Mouse (Mus musculus): ENCODE data around the gene Dmrta2. TPM values are rescaled to one million over a fixed set of nuclear protein-coding genes. Genes with fewer than 3 reads are reported as not detected.

Gene Dmrta2
- total RNA-seq, 2 experiments from 2014 or later, result 0.10 TPM; not detected in 1

- no peak for DNase-seq (ENCODE audit: low spot score)
- intact Hi-C loops (cut with DNase I), result no loop called here
These were observed 1.0 kb downstream of the Dmrta2 start for GRCm38 (mm10) chr4:109978858-109979340.

- intact Hi-C loops (cut with DNase I), result no loop called here
- no peak for DNase-seq (ENCODE audit: low spot score)
These were observed 1.8 kb downstream of the Dmrta2 start for GRCm38 (mm10) chr4:109979461-109980320.

GRCm38 (mm10) chr4:109980321-109981082, 2.6 kb downstream of the Dmrta2 start:
- no peak for DNase-seq (ENCODE audit: low spot score)
- intact Hi-C loops (cut with DNase I), result no loop called here

GRCm38 (mm10) chr4:109981083-109981870, 3.4 kb downstream of the Dmrta2 start:
- intact Hi-C loops (cut with DNase I), result no loop called here
- no peak for DNase-seq (ENCODE audit: low spot score)

- intact Hi-C loops (cut with DNase I), result no loop called here
- no peak for DNase-seq (ENCODE audit: low spot score)
These were observed 4.2 kb downstream of the Dmrta2 start for GRCm38 (mm10) chr4:109981871-109982680.

- intact Hi-C loops (cut with DNase I), result no loop called here
- DNase-seq (ENCODE audit: low spot score), result no peak
These were observed 4.9 kb downstream of the Dmrta2 start for GRCm38 (mm10) chr4:109982681-109983265.

- intact Hi-C loops (cut with DNase I), result no loop called here
- no peak for DNase-seq (ENCODE audit: low spot score)
These were observed 5.6 kb downstream of the Dmrta2 start for GRCm38 (mm10) chr4:109983281-109984001.

- intact Hi-C loops (cut with DNase I), result no loop called here
These were observed 6.2 kb downstream of the Dmrta2 start for GRCm38 (mm10) chr4:109984011-109984411.

GRCm38 (mm10) chr4:109984496-109985423, 6.9 kb downstream of the Dmrta2 start:
- no peak for DNase-seq (ENCODE audit: low spot score)
- intact Hi-C loops (cut with DNase I), result no loop called here

More at GRCm38 (mm10) chr4:109984011-109984411, 6.2 kb downstream of the Dmrta2 start:
- no peak for DNase-seq (ENCODE audit: low spot score)

- DNase-seq (ENCODE audit: low spot score), result no peak
- intact Hi-C loops (cut with DNase I), result no loop called here
These were observed 7.7 kb downstream of the Dmrta2 start for GRCm38 (mm10) chr4:109985424-109986172.

GRCm38 (mm10) chr4:109986301-109986700, 8.4 kb downstream of the Dmrta2 start:
- DNase-seq (ENCODE audit: low spot score), result no peak
- intact Hi-C loops (cut with DNase I), result no loop called here

- intact Hi-C loops (cut with DNase I), result no loop called here
- no peak for DNase-seq (ENCODE audit: low spot score)
These were observed 9.0 kb downstream of the Dmrta2 start for GRCm38 (mm10) chr4:109986748-109987355.

GRCm38 (mm10) chr4:109987560-109988362, 9.9 kb downstream of the Dmrta2 start:
- no peak for DNase-seq (ENCODE audit: low spot score)
- intact Hi-C loops (cut with DNase I), result no loop called here

GRCm38 (mm10) chr4:109988411-109988810, 10.6 kb downstream of the Dmrta2 start:
- intact Hi-C loops (cut with DNase I), result no loop called here
- DNase-seq (ENCODE audit: low spot score), result no peak

- no peak for DNase-seq (ENCODE audit: low spot score)
- intact Hi-C loops (cut with DNase I), result no loop called here
These were observed 11.4 kb downstream of the Dmrta2 start for GRCm38 (mm10) chr4:109989213-109989612.

All from heart, postnatal 25 days (tissue).